28 mouse cellular contexts compared by ENCODE assay signal in genomic region chr16:82700922-82701321, GRCm38 (mm10).
DNase-seq lines count a peak whose midpoint lies in the region; ATAC-seq and TF ChIP-seq lines count a peak whose summit lies in the region.
"Had no signal": no experiment of that assay in that cellular context is flagged by ENCODE, and none has a peak within 500 bp of the region (broad histone marks: within the 10 kb centered on the region; RNA-seq: fewer than 3 reads in every experiment).

No protein-coding gene starts in this region.

- H3K9ac ChIP-seq in embryonic facial prominence, embryonic 14.5 days (ENCODE audit: low read depth, low read length), result no peak overlapping the region
- H3K9ac ChIP-seq in lung, embryonic 14.5 days, result no peak overlapping the region
- no peak overlapping the region for H3K9ac ChIP-seq in limb, embryonic 14.5 days (ENCODE audit: low read depth, low read length, severe bottlenecking)
- no peak overlapping the region for H3K9ac ChIP-seq in heart, adult 2 months (ENCODE audit: low read depth, low read length)
- H3K9ac ChIP-seq: embryonic facial prominence, embryonic 12.5 days; forebrain, postnatal 0 days; heart, embryonic 13.5 days; hindbrain, embryonic 15.5 days; kidney, embryonic 15.5 days; midbrain, embryonic 13.5 days; stomach, embryonic 15.5 days had no signal

- H3K36me3 ChIP-seq in embryonic facial prominence, embryonic 14.5 days (ENCODE audit: control insufficient read depth, insufficient read depth, low read length), result no peaks in the 10 kb centered on the region
- H3K36me3 ChIP-seq in embryonic facial prominence, embryonic 10.5 days (replicated peaks), result no peaks in the 10 kb centered on the region
- no peaks in the 10 kb centered on the region for H3K36me3 ChIP-seq in lung, embryonic 14.5 days (ENCODE audit: insufficient read depth)
- H3K36me3 ChIP-seq in limb, embryonic 14.5 days (ENCODE audit: control insufficient read depth, insufficient read depth, low read length), result no peaks in the 10 kb centered on the region
- H3K36me3 ChIP-seq in heart, adult 2 months (ENCODE audit: control insufficient read depth, insufficient read depth, low read length), result no peaks in the 10 kb centered on the region
- H3K36me3 ChIP-seq: embryonic facial prominence, embryonic 12.5 days; forebrain, embryonic 10.5 days; G1E; heart, embryonic 13.5 days; hindbrain, embryonic 15.5 days; kidney, embryonic 15.5 days; midbrain, embryonic 13.5 days; stomach, embryonic 15.5 days had no signal

- H3K4me2 ChIP-seq in embryonic facial prominence, embryonic 14.5 days (ENCODE audit: low read depth, low read length), result no peak overlapping the region
- no peak overlapping the region for H3K4me2 ChIP-seq in lung, embryonic 14.5 days
- H3K4me2 ChIP-seq in limb, embryonic 14.5 days (replicated peaks; ENCODE audit: low read depth, low read length, severe bottlenecking), result no peak overlapping the region
- H3K4me2 ChIP-seq: embryonic facial prominence, embryonic 12.5 days; heart, embryonic 13.5 days; hindbrain, embryonic 15.5 days; kidney, embryonic 15.5 days; liver, embryonic 11.5 days; midbrain, embryonic 13.5 days; stomach, embryonic 15.5 days had no signal

- TF ChIP-seq EP300 in heart, adult 2 months (IDR thresholded peaks at IDR 0.05; ENCODE audit: insufficient read depth, low read depth, low read length), result no peak

- no peaks in the 10 kb centered on the region for H3K4me1 ChIP-seq in embryonic facial prominence, embryonic 14.5 days (ENCODE audit: control insufficient read depth, insufficient read depth, low read length)
- no peaks in the 10 kb centered on the region for H3K4me1 ChIP-seq in embryonic facial prominence, embryonic 10.5 days
- H3K4me1 ChIP-seq in lung, embryonic 14.5 days (ENCODE audit: insufficient read depth), result no peaks in the 10 kb centered on the region
- no peaks in the 10 kb centered on the region for H3K4me1 ChIP-seq in limb, embryonic 14.5 days (ENCODE audit: control insufficient read depth, insufficient read depth, low read length)
- H3K4me1 ChIP-seq in heart, adult 2 months (ENCODE audit: control insufficient read depth, insufficient read depth, low read length), result no peaks in the 10 kb centered on the region
- H3K4me1 ChIP-seq: embryonic facial prominence, embryonic 12.5 days; forebrain, embryonic 10.5 days; heart, embryonic 13.5 days; hindbrain, embryonic 15.5 days; kidney, embryonic 15.5 days; megakaryocyte, embryonic 14.5 days; midbrain, embryonic 13.5 days; stomach, embryonic 15.5 days had no signal

- TF ChIP-seq CTCF in lung, embryonic 14.5 days (IDR thresholded peaks at IDR 0.05; ENCODE audit: low read depth), result no peak
- TF ChIP-seq CTCF in heart, adult 2 months (IDR thresholded peaks at IDR 0.05), result no peak

- H3K27me3 ChIP-seq in embryonic facial prominence, embryonic 14.5 days (replicated peaks; ENCODE audit: control insufficient read depth, insufficient read depth, low read length), result no peaks in the 10 kb centered on the region
- H3K27me3 ChIP-seq in embryonic facial prominence, embryonic 10.5 days (replicated peaks; ENCODE audit: low read depth, poor library complexity, severe bottlenecking), result no peaks in the 10 kb centered on the region
- no peaks in the 10 kb centered on the region for H3K27me3 ChIP-seq in lung, embryonic 14.5 days (ENCODE audit: insufficient read depth, low read length)
- H3K27me3 ChIP-seq in limb, embryonic 14.5 days (ENCODE audit: control insufficient read depth, insufficient read depth, low read length), result no peaks in the 10 kb centered on the region
- no peaks in the 10 kb centered on the region for H3K27me3 ChIP-seq in heart, adult 2 months (ENCODE audit: control insufficient read depth, insufficient read depth, low read length)
- H3K27me3 ChIP-seq: embryonic facial prominence, embryonic 12.5 days; heart, embryonic 13.5 days; hindbrain, embryonic 15.5 days; kidney, embryonic 15.5 days; megakaryocyte, embryonic 14.5 days; midbrain, embryonic 13.5 days; Patski; stomach, embryonic 15.5 days had no signal

- no peaks in the 10 kb centered on the region for H3K79me2 ChIP-seq in heart, adult 2 months (replicated peaks; ENCODE audit: control insufficient read depth, insufficient read depth, low read length)

- WGBS in embryonic facial prominence, embryonic 14.5 days, result 38% methylated on average over 2 of the region's 2 CpGs
- 72% methylated on average over 2 of the region's 2 CpGs for WGBS in embryonic facial prominence, embryonic 10.5 days
- WGBS in lung, embryonic 14.5 days, result 38% methylated on average over 2 of the region's 2 CpGs
- WGBS in limb, embryonic 14.5 days, result 56% methylated on average over 2 of the region's 2 CpGs
- WGBS in heart, adult 2 months, result 24% methylated on average over 2 of the region's 2 CpGs

- no peak overlapping the region for H3K27ac ChIP-seq in embryonic facial prominence, embryonic 14.5 days (replicated peaks; ENCODE audit: low read depth, low read length)
- no peak overlapping the region for H3K27ac ChIP-seq in embryonic facial prominence, embryonic 10.5 days (replicated peaks)
- no peak overlapping the region for H3K27ac ChIP-seq in lung, embryonic 14.5 days (ENCODE audit: low read depth)
- no peak overlapping the region for H3K27ac ChIP-seq in limb, embryonic 14.5 days (replicated peaks; ENCODE audit: low read depth, low read length)
- no peak overlapping the region for H3K27ac ChIP-seq in heart, adult 2 months
- H3K27ac ChIP-seq: embryonic facial prominence, embryonic 12.5 days; forebrain, embryonic 10.5 days; heart, embryonic 13.5 days; hindbrain, embryonic 15.5 days; kidney, embryonic 15.5 days; layer of hippocampus, adult 2 months; midbrain, embryonic 13.5 days; stomach, embryonic 15.5 days had no signal

- H3K9me3 ChIP-seq in embryonic facial prominence, embryonic 14.5 days (ENCODE audit: control insufficient read depth, low read length), result no peaks in the 10 kb centered on the region
- H3K9me3 ChIP-seq in embryonic facial prominence, embryonic 10.5 days, result no peaks in the 10 kb centered on the region
- no peaks in the 10 kb centered on the region for H3K9me3 ChIP-seq in lung, embryonic 14.5 days (ENCODE audit: low read depth, low read length)
- no peaks in the 10 kb centered on the region for H3K9me3 ChIP-seq in limb, embryonic 14.5 days (ENCODE audit: control insufficient read depth, low read length)
- H3K9me3 ChIP-seq: embryonic facial prominence, embryonic 12.5 days; forebrain, embryonic 10.5 days; G1E; heart, embryonic 13.5 days; hindbrain, embryonic 15.5 days; kidney, embryonic 15.5 days; megakaryocyte, embryonic 14.5 days; midbrain, embryonic 13.5 days; stomach, embryonic 15.5 days had no signal

- intact Hi-C loops in heart, adult 2 months (cut with DNase I), result no loop called here

- no peak for TF ChIP-seq POLR2A in limb, embryonic 14.5 days (IDR thresholded peaks at IDR 0.05; ENCODE audit: borderline replicate concordance, extremely low read depth, insufficient read depth, insufficient read length)
- TF ChIP-seq POLR2A in heart, adult 2 months (IDR thresholded peaks at IDR 0.05; ENCODE audit: insufficient read depth, low read depth, low read length), result no peak

- 0 out of 2 replicates have a peak, but pooled peaks have one; percentile 44 for ATAC-seq in embryonic facial prominence, embryonic 14.5 days (ENCODE audit: low read depth)
- no peak for ATAC-seq in lung, embryonic 14.5 days (ENCODE audit: insufficient read depth)
- ATAC-seq in limb, embryonic 14.5 days (ENCODE audit: low FRiP score, low read depth), result no peak; the same call in 1 of the 2 replicates
- ATAC-seq: forebrain, postnatal 0 days; midbrain, embryonic 13.5 days; Patski had no signal

- no peak overlapping the region for H3K4me3 ChIP-seq in embryonic facial prominence, embryonic 14.5 days (ENCODE audit: low read depth, low read length)
- H3K4me3 ChIP-seq in embryonic facial prominence, embryonic 10.5 days, result no peak overlapping the region
- no peak overlapping the region for H3K4me3 ChIP-seq in lung, embryonic 14.5 days (ENCODE audit: low read depth, low read length)
- H3K4me3 ChIP-seq in limb, embryonic 14.5 days (replicated peaks; ENCODE audit: low read length), result no peak overlapping the region
- H3K4me3 ChIP-seq in heart, adult 2 months, result no peak overlapping the region
- H3K4me3 ChIP-seq: embryonic facial prominence, embryonic 12.5 days; forebrain, embryonic 10.5 days; heart, embryonic 13.5 days; hindbrain, embryonic 15.5 days; kidney, embryonic 15.5 days; layer of hippocampus, adult 2 months; megakaryocyte, embryonic 14.5 days; midbrain, embryonic 13.5 days; stomach, embryonic 15.5 days had no signal

- peak; percentile 1 for DNase-seq in adrenal gland, adult 2 months
- DNase-seq in adrenal gland, postnatal 4 days (ENCODE audit: low spot score in 2 of 2), result no peak
- peak; percentile 81 for DNase-seq in embryonic facial prominence, embryonic 14.5 days (ENCODE audit: low spot score)
- DNase-seq in embryonic facial prominence, embryonic 10.5 days (ENCODE audit: low spot score), result no peak
- peak; percentile 31 for DNase-seq in lung, embryonic 14.5 days
- DNase-seq in lung, postnatal 10 days, result no peak
- DNase-seq in limb, embryonic 14.5 days (ENCODE audit: low spot score), result peak; percentile 57
- DNase-seq in heart, adult 2 months, result no peak
- DNase-seq: cerebellum, adult 11 months; forebrain, postnatal 0 days; heart, postnatal 10 days; kidney, adult 18-20 months; kidney, postnatal 25 days; lung, postnatal 4 days; right cerebral cortex, postnatal 25 days; thymus, postnatal 25 days had no signal

Comparison
In these comparisons a context has a peak if more than half of its experiments do, and no peak if none do; other contexts are left out.
1. DNase-seq: peak in adrenal gland, adult 2 months (single experiment), embryonic facial prominence, embryonic 14.5 days (single experiment), lung, embryonic 14.5 days (single experiment) and limb, embryonic 14.5 days (single experiment); none in adrenal gland, postnatal 4 days (0 of 2), embryonic facial prominence, embryonic 10.5 days (single experiment), lung, postnatal 10 days (single experiment) and heart, adult 2 months (0 of 2).